In genomic region chr5:57714621-57715523, GRCm38 (mm10) we compare ENCODE assay signal across 8 mouse cellular contexts. TPM values are rescaled to one million over a fixed set of nuclear protein-coding genes. Genes with fewer than 3 reads are reported as not detected.
DNase-seq lines count a peak whose midpoint lies in the region; ATAC-seq lines count a peak whose summit lies in the region.

No protein-coding gene starts in this region.

- H3K9ac ChIP-seq in hindbrain, embryonic 15.5 days, result peak overlapping the region; percentile 70

- peak; percentile 67 for ATAC-seq in hindbrain, embryonic 15.5 days (ENCODE audit: low FRiP score, low read depth)
- ATAC-seq in erythroid progenitor cell, adult 5-6 weeks (replicated peaks; ENCODE audit: low FRiP score, poor library complexity, severe bottlenecking), result no peak

- WGBS in hindbrain, embryonic 15.5 days, result under 1% methylated on average over 43 of the region's 45 CpGs

- peak overlapping the region; percentile 91 for H3K27ac ChIP-seq in hindbrain, embryonic 15.5 days (replicated peaks)

- no peaks in the 10 kb centered on the region for H3K27me3 ChIP-seq in hindbrain, embryonic 15.5 days
- H3K27me3 ChIP-seq in megakaryocyte, embryonic 14.5 days (replicated peaks), result no peaks in the 10 kb centered on the region

- DNase-seq in R1 (ENCODE audit: low read depth, low spot score), result peak; percentile 70
- peak; percentile 72 to 83 for DNase-seq in cerebellum, postnatal 10 days
- DNase-seq in frontal cortex, postnatal 14 days (ENCODE audit: low spot score in 2 of 2), result peak; percentile 58 to 73
- peak; percentile 29 to 74 for DNase-seq in left cerebral cortex, adult 8-10 months (ENCODE audit: low spot score in 2 of 2)
- peak; percentile 73 for DNase-seq in right cerebral cortex, postnatal 25 days

- H3K4me3 ChIP-seq in hindbrain, embryonic 15.5 days, result peak overlapping the region; percentile 59
- H3K4me3 ChIP-seq in megakaryocyte, embryonic 14.5 days (replicated peaks), result peak overlapping the region; percentile 100

- no peaks in the 10 kb centered on the region for H3K4me1 ChIP-seq in hindbrain, embryonic 15.5 days (replicated peaks)
- H3K4me1 ChIP-seq in megakaryocyte, embryonic 14.5 days, result peaks cover 17% of the 10 kb centered on the region

- H3K9me3 ChIP-seq in hindbrain, embryonic 15.5 days, result no peaks in the 10 kb centered on the region
- H3K9me3 ChIP-seq in megakaryocyte, embryonic 14.5 days, result no peaks in the 10 kb centered on the region

- no peaks in the 10 kb centered on the region for H3K36me3 ChIP-seq in hindbrain, embryonic 15.5 days
- peaks cover 1% of the 10 kb centered on the region for H3K36me3 ChIP-seq in megakaryocyte, embryonic 14.5 days (replicated peaks; ENCODE audit: low read length)

- H3K4me2 ChIP-seq in hindbrain, embryonic 15.5 days, result peak overlapping the region; percentile 89

RNA-seq across cellular contexts. Expression of gene Pcdh7, which starts 2.9 kb away (rescaled TPM):
- 24.6 and 25.7 TPM in 2 replicates for polyA plus RNA-seq in hindbrain, embryonic 15.5 days (2015; fragmentation: Nextera tagmentation; extraction: Ambion mirVana)
- total RNA-seq in left cerebral cortex, adult 8-10 months (2022), result 100 to 1,000 TPM; 135 to 161 (median 146) TPM
- 4.7 and 4.8 TPM in 2 replicates for polyA plus RNA-seq in megakaryocyte, embryonic 14.5 days (2012; ENCODE audit: insufficient read depth, low replicate concordance)
- not detected in 2 replicates for total RNA-seq in erythroid progenitor cell, adult 5-6 weeks (2015; ENCODE audit: low replicate concordance)
- 1.8 TPM in 1 of 2 replicates, not detected in the other for total RNA-seq in erythroid progenitor cell, adult 5-6 weeks (2017; ENCODE audit: low replicate concordance)

Comparison
In these comparisons a context has a peak if more than half of its experiments do, and no peak if none do; other contexts are left out.
1. RNA of gene Pcdh7, which starts 2.9 kb away (total RNA-seq): 135 to 161 TPM in left cerebral cortex, adult 8-10 months; 1.8 TPM in erythroid progenitor cell, adult 5-6 weeks; every median in the first group is over 10 times any median in the second.
2. Peak in every context shown above with its lines, with median percentiles within 50 percentile points of each other: DNase-seq.